Mouse (Mus musculus): Measurements from ENCODE around the gene Hmg20b. TPM values are rescaled to one million over a fixed set of nuclear protein-coding genes. Genes with fewer than 3 reads are reported as not detected.

Hmg20b gene
- 71.2 and 71.7 TPM in 2 replicates for polyA plus RNA-seq (2015; fragmentation: Nextera tagmentation; extraction: Ambion mirVana)

- H3K4me3 ChIP-seq (replicated peaks): peak within 1 kb of the TSS; percentile 78
- 0 out of 2 replicates have a peak, but pooled peaks cover 9% of the 10 kb centered on the region for H3K36me3 ChIP-seq
- H3K9me3 ChIP-seq: no peaks in the 10 kb centered on the region
- H3K27ac ChIP-seq: peak within 1 kb of the TSS; percentile 78
- peak within 1 kb of the TSS; percentile 82 for H3K9ac ChIP-seq
- peak within 1 kb of the TSS; percentile 84 for H3K4me2 ChIP-seq (replicated peaks)
- under 1% methylated on average over 54 of the region's 54 CpGs for WGBS
- H3K27me3 ChIP-seq (replicated peaks): no peaks in the 10 kb centered on the region
- ATAC-seq: peak; percentile 93
- peaks cover 37% of the 10 kb centered on the region for H3K4me1 ChIP-seq (replicated peaks)
These were observed at the start of gene Hmg20b for GRCm38 (mm10) chr10:81350351-81351063. Hmg20b (minus strand) TSS chr10:81350480.

GRCm38 (mm10) chr10:81399798-81400308, 49.6 kb upstream of the Hmg20b start:
- 81% methylated on average over 18 of the region's 18 CpGs for WGBS
- H3K36me3 ChIP-seq: peaks cover 16% of the 10 kb centered on the region
- no peak overlapping the region for H3K4me3 ChIP-seq (replicated peaks)
- no peak overlapping the region for H3K27ac ChIP-seq
- no peak overlapping the region for H3K4me2 ChIP-seq (replicated peaks)
- peaks cover 37% of the 10 kb centered on the region for H3K4me1 ChIP-seq (replicated peaks)
- no peak for ATAC-seq
- no peaks in the 10 kb centered on the region for H3K9me3 ChIP-seq
- H3K9ac ChIP-seq: no peak overlapping the region
- H3K27me3 ChIP-seq (replicated peaks): no peaks in the 10 kb centered on the region

GRCm38 (mm10) chr10:81399296-81399695, 49.0 kb upstream of the Hmg20b start:
- peaks cover 13% of the 10 kb centered on the region for H3K36me3 ChIP-seq
- H3K4me2 ChIP-seq (replicated peaks): no peak overlapping the region
- no peak for ATAC-seq

DNA sequence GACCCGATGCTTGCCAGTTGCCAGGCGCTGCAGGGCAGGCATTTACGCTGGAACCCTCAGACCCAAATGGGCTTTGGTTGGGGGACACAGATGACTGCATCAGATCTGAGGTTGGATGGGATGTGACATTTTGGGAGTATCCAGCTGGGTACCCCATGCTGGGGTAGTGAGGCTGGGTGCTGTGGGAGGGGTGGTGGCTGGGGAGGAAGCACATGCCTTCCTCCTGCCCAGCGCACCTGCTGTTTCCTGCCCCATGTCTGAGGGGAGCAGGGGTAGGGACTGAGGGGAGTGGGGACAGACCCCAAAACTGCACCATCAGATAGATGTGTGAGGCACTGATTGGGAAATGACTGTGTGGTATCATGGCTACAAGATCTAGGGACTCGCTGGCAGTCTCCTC, 46.5 kb upstream of the Hmg20b start:
- no peak overlapping the region for H3K4me2 ChIP-seq (replicated peaks)
- no peak overlapping the region for H3K4me3 ChIP-seq (replicated peaks)
- H3K27me3 ChIP-seq (replicated peaks): no peaks in the 10 kb centered on the region
- H3K36me3 ChIP-seq: peaks cover 13% of the 10 kb centered on the region
- no peak overlapping the region for H3K9ac ChIP-seq
- H3K27ac ChIP-seq: no peak overlapping the region
- 85% methylated on average over 5 of the region's 5 CpGs for WGBS
- ATAC-seq: no peak
- H3K4me1 ChIP-seq (replicated peaks): peaks cover 26% of the 10 kb centered on the region
- no peaks in the 10 kb centered on the region for H3K9me3 ChIP-seq

More at GRCm38 (mm10) chr10:81399296-81399695, 49.0 kb upstream of the Hmg20b start:
- Histone ChIP-seq H3K27me3 (replicated peaks) (no peaks in the 10 kb centered on the region), H3K9me3 (no peaks in the 10 kb centered on the region), H3K4me1 (replicated peaks) (peaks cover 36% of the 10 kb centered on the region), H3K4me3 (replicated peaks) (no peak overlapping the region), H3K27ac (no peak overlapping the region), H3K9ac (no peak overlapping the region)
- WGBS: 72% methylated on average over 5 of the region's 5 CpGs

GRCm38 (mm10) chr10:81395865-81396264, 45.6 kb upstream of the Hmg20b start:
- Histone ChIP-seq H3K4me2 (replicated peaks) (no peak overlapping the region), H3K27me3 (replicated peaks) (no peaks in the 10 kb centered on the region), H3K36me3 (peaks cover 13% of the 10 kb centered on the region), H3K9me3 (no peaks in the 10 kb centered on the region), H3K9ac (no peak overlapping the region), H3K27ac (no peak overlapping the region), H3K4me1 (replicated peaks) (peaks cover 18% of the 10 kb centered on the region), H3K4me3 (replicated peaks) (no peak overlapping the region)
- 88% methylated on average over 4 of the region's 4 CpGs for WGBS
- ATAC-seq: no peak

DNA sequence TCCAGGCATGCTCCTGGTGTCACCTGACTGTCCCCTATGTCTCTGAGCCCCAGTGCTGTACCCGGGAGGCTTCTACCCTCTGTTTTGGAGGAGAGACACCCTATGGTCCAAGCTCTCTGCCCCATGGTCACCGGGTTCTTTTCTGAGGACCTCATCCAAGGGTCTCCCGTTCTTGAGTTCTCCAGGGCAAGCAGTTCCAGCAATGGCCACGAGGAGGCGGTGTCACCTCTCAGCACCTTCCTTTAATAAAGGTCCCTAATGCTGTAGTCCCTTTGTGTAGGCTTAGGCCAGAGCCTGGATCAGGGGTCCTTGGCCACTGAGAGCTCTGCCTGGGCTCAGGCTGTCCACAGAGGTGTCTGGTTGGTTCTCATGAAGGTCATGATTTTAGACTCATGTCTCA, 44.8 kb upstream of the Hmg20b start:
- Histone ChIP-seq H3K9ac (no peak overlapping the region), H3K4me1 (replicated peaks) (peaks cover 18% of the 10 kb centered on the region), H3K27ac (no peak overlapping the region), H3K4me3 (replicated peaks) (no peak overlapping the region), H3K4me2 (replicated peaks) (0 out of 2 replicates have a peak overlapping the region, but pooled peaks have one; percentile 18), H3K27me3 (replicated peaks) (no peaks in the 10 kb centered on the region), H3K9me3 (no peaks in the 10 kb centered on the region), H3K36me3 (peaks cover 8% of the 10 kb centered on the region)
- no peak for ATAC-seq
- WGBS: 24% methylated on average over 5 of the region's 5 CpGs

GRCm38 (mm10) chr10:81393456-81394063, 43.3 kb upstream of the Hmg20b start:
- H3K4me2 ChIP-seq (replicated peaks): peak overlapping the region; percentile 74
- H3K9me3 ChIP-seq: no peaks in the 10 kb centered on the region
- ATAC-seq: peak; percentile 41

DNA sequence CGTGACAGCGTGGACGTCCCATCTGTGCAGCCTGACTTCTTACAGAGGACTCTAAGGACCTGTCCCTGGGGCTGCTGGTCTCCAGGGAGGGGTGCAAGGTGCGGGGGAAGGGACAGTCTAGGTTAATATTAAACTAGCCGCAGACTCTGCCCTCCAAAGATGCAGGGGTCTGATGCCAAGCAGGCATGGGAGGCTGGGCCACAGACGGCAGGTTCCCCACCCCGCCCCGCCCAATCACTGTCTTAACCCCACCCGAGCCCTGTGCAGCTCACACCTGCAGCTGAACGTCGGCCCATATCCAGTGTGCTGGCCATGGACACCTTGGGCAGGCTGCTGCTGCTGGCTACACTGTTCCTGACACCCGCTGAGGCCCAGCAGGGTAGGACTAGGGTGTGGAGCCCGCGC, 42.5 kb upstream of the Hmg20b start, which contains the start of gene Smim24:
Gene Smim24 (plus strand): TSS at position 271 of the 405 bp plus-strand sequence.
- Histone ChIP-seq H3K27me3 (replicated peaks) (no peaks in the 10 kb centered on the region), H3K4me1 (replicated peaks) (peaks cover 20% of the 10 kb centered on the region), H3K36me3 (peaks cover 9% of the 10 kb centered on the region), H3K9ac (peak within 1 kb of the TSS; percentile 40), H3K27ac (peak within 1 kb of the TSS; percentile 84), H3K4me2 (replicated peaks) (peak within 1 kb of the TSS; percentile 74), H3K9me3 (no peaks in the 10 kb centered on the region), H3K4me3 (replicated peaks) (peak within 1 kb of the TSS; percentile 46)
- WGBS: 44% methylated on average over 14 of the region's 14 CpGs
- peak; percentile 86 for ATAC-seq

More at GRCm38 (mm10) chr10:81393456-81394063, 43.3 kb upstream of the Hmg20b start:
- peaks cover 23% of the 10 kb centered on the region for H3K4me1 ChIP-seq (replicated peaks)
- WGBS: 1% methylated on average over 19 of the region's 19 CpGs
- H3K9ac ChIP-seq: peak overlapping the region; percentile 40
- H3K4me3 ChIP-seq (replicated peaks): peak overlapping the region; percentile 46
- 0 out of 2 replicates have a peak, but pooled peaks cover under 1% of the 10 kb centered on the region for H3K36me3 ChIP-seq
- H3K27ac ChIP-seq: peak overlapping the region; percentile 84
- H3K27me3 ChIP-seq (replicated peaks): no peaks in the 10 kb centered on the region

GRCm38 (mm10) chr10:81392270-81392669, 42.0 kb upstream of the Hmg20b start:
- 65% methylated on average over 6 of the region's 6 CpGs for WGBS
- peaks cover 14% of the 10 kb centered on the region for H3K36me3 ChIP-seq
- ATAC-seq: peak; percentile 78
- peak overlapping the region; percentile 74 for H3K4me2 ChIP-seq (replicated peaks)
- peaks cover 20% of the 10 kb centered on the region for H3K4me1 ChIP-seq (replicated peaks)
- H3K4me3 ChIP-seq (replicated peaks): no peak overlapping the region
- peak overlapping the region; percentile 26; the same call in 1 of the 2 replicates for H3K9ac ChIP-seq
- no peaks in the 10 kb centered on the region for H3K27me3 ChIP-seq (replicated peaks)
- H3K9me3 ChIP-seq: no peaks in the 10 kb centered on the region
- peak overlapping the region; percentile 84 for H3K27ac ChIP-seq

GRCm38 (mm10) chr10:81390678-81390965, 40.3 kb upstream of the Hmg20b start:
- peaks cover 23% of the 10 kb centered on the region for H3K4me1 ChIP-seq (replicated peaks)
- peaks cover 24% of the 10 kb centered on the region for H3K36me3 ChIP-seq
- WGBS: 88% methylated on average over 13 of the region's 13 CpGs
- no peaks in the 10 kb centered on the region for H3K9me3 ChIP-seq
- no peak for ATAC-seq
- H3K9ac ChIP-seq: no peak overlapping the region
- no peak overlapping the region for H3K27ac ChIP-seq
- H3K4me3 ChIP-seq (replicated peaks): no peak overlapping the region
- H3K4me2 ChIP-seq (replicated peaks): no peak overlapping the region
- no peaks in the 10 kb centered on the region for H3K27me3 ChIP-seq (replicated peaks)

DNA sequence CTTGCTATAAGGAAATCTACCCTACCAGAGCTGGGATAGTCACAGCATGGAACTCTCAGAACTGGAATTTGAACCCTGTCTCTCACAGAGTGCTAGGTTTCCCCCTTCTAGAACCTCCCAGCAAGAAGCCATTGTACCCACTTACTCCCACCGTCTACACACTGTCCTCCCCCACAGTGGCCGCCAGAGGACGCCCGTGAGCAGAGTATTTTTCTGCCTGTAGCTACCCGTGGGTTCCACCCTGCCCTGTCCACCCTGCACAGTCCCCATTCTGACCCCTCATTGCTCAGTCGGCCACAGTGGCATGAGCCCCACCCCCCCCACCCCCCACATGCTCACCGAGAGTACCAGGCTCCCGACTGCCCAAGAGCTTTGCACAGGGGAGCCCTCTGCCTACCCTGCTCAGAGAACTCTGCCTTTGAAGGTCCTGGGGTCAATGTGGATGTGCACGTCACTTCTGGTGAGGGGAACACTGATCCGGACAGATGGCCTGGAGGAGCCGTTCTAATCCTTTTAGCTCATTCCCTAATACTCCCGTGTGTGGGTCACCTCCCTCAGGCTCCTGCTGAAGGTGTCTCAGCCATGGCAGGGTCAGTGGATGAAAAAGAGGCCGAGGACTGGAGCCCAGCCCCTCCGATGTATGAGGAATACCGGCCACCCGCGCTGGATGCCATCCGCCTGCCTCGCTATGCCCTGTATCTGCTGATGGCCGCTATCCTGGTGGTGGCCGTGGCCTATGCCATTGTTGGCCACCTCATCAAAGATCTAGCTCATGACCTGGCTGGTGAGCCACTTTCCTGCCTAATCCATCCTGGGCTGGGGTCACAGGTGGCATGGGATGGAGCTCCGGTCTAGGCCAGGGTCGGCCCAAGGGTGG, 39.8 kb upstream of the Hmg20b start:
- 0 out of 2 replicates have a peak overlapping the region, but pooled peaks have one; percentile 4 for H3K27ac ChIP-seq
- no peak for ATAC-seq
- peaks cover 29% of the 10 kb centered on the region for H3K4me1 ChIP-seq (replicated peaks)
- H3K4me2 ChIP-seq (replicated peaks): no peak overlapping the region
- 62% methylated on average over 23 of the region's 23 CpGs for WGBS
- no peaks in the 10 kb centered on the region for H3K27me3 ChIP-seq (replicated peaks)
- no peak overlapping the region for H3K4me3 ChIP-seq (replicated peaks)
- no peaks in the 10 kb centered on the region for H3K9me3 ChIP-seq
- peak overlapping the region; percentile 5; the same call in 1 of the 2 replicates for H3K9ac ChIP-seq
- peaks cover 24% of the 10 kb centered on the region for H3K36me3 ChIP-seq

All from intestine, embryonic 15.5 days (tissue).